Mouse (Mus musculus) right cerebral cortex, postnatal 14 days (tissue): ENCODE results near the gene Zfp143.
"Not testable (repeated sequence)": the region's sequence is repeated elsewhere in the genome, so short reads cannot be mapped to it uniquely, and the experiment has no call there.

ENCODE experiments used
- DNase-seq: peaks from one replicate; pipeline ENCODE4 v3.0.0; 2022

The Zfp143 gene

DNA sequence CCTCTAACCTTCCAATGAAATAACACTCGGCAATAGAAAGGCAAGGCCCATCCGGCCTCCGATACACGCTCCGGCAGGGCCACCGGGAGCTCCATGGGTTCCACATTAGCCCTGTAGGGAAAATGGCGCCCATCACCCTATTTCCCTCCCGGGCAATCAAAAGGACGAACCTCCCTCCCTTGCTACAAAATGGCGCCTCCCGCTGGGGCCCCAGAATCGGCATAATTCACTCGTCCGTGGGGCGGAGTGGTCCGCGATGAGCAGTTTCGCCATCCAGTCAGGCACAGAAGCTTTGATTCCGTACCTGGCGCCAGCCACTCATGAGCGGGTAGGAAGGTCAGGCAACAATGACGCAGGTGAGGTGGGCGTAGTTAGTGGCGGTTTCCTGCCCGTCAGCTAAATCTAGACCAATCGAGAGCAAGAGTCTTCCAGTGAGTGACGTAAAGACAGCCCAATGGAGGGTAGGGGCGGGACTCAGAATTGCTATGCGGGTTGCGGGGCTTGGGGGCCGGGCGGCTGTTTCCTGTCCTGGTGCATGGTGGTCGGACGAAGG is at the start of gene Zfp143:
Gene Zfp143, plus strand, starts transcription at position 19 of the 553 bp plus-strand sequence.
- DNase-seq: peak; percentile 100

- no peak for DNase-seq
These were observed 49.6 kb upstream of the Zfp143 start for GRCm38 (mm10) chr7:110011417-110011816.

GRCm38 (mm10) chr7:110014272-110014671 is 46.7 kb upstream of the Zfp143 start:
- no peak for DNase-seq

DNA sequence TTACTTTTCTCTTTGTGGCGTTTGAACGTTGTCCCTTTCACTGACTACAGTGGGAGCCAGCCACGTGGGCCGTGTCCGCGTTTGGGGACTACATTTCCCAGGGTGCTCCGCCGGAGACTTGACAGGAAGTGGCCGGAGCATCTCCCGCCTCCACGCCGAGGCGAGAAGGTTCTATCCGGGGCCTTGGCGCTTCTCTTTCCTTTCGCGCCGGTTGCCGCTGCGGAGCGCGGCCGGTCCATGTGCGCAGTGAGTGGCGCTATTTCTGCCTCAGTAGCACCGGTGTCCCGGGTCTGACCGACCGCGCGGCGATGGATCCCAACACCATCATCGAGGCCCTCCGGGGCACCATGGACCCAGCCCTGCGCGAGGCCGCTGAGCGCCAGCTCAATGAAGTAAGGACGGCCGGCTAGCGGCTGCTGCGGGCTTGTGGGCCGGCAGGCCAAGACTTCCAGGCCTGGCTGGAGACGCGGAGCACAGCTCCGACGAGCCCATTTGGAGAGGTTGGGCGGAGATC is 42.8 kb upstream of the Zfp143 start, which contains the start of gene Ipo7:
Gene Ipo7, plus strand, starts transcription at position 158 of the 514 bp plus-strand sequence.
- peak; percentile 90 for DNase-seq

DNA sequence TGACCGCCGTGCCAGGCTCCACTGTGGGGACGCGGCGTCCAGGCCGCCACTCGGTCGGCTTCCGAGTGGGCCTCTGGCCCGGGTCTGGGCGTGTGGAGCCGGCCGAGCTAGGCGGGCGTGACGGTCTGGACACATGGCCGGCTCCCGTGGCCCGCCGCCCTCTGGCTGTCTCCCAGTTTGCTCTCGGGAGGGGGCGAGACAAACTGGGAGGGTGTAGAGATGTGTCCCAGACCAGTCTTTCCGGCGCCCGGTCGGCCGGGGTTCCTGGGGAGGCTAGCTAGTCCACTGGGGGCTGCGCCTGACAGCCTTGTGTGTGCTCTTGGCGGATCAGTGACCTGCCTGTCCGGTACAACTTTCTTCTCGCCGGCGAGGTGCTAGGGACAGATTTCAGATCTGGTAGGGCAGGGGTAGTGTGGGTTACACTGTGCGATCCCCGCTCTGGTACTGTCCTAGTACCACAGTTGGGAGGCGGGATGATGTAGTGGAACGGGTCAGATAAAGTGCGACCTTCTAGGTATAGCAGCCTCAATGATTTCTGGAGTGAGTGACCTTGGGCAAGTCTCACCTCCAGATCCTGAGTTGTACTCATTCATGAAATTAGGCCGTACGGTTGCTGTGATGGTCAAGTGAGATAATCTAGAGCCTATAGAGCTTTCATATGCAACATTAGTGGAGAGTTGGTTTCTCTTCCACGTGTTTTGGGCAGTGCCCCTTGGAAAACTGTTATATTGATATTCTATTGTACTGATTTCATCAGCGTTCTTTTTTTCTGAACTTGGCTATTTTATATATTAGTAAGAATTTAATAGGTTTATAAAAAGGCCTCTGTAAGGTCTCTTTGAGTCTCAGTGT is 42.2 kb upstream of the Zfp143 start:
- DNase-seq: peak; percentile 46

GRCm38 (mm10) chr7:110023553-110023952 is 37.5 kb upstream of the Zfp143 start:
- no peak for DNase-seq

DNA sequence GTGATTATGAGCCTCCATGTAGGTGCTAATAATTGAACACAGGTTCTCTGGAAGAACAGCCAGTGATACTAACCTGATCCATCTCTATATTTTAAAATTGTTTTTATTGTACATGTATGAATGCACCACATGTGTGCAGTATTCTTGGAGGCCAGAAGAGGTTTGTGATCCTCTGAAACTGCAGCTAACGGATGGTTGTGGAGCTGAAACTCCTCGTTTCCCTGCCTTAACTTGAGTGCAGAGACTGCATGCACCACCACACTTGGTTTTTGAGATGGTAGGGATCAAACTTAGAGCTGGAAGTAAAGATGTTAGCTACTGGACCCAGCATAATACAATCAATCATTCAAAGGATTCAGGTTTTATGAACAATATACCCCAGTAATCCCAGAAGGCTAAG is 34.4 kb upstream of the Zfp143 start:
- DNase-seq: no peak

GRCm38 (mm10) chr7:110028826-110029225 is 32.2 kb upstream of the Zfp143 start:
- DNase-seq: no peak

- no peak for DNase-seq
These were observed 30.7 kb upstream of the Zfp143 start for GRCm38 (mm10) chr7:110030342-110030741.

- not testable (repeated sequence) for DNase-seq
These were observed 3.3 kb upstream of the Zfp143 start for GRCm38 (mm10) chr7:110057723-110058122.

DNA sequence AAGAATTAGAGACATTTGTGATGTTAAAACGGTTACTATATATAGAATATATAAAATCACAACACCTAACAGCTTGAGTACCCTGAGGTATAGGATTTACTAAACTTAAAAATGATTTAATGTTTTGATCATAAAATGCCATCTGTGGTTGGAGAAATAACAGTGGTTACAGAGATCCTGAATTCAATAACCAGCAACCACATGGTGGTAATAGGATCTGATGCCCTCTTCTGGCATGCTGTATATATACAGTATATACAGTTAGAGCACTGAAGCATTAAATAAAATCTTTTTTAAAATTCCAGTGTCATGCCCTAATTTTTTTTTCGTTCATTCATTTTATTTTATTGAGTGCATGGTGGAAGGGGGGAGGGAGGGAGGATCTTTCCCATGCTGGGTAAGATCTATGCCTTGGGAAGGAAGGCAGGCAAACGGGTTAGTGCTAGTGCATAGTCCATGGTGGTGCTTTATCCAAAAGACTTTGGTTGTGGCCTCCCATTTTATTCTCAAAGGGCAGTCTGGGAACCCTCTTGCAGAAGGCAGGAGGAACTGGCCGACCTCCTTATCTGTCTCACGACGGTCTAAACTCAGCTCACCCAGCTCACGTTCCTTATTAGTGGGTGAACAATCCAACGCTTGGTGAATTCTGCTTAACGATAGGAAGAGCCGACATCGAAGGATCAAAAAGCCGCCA is 1.8 kb upstream of the Zfp143 start:
- DNase-seq: no peak

GRCm38 (mm10) chr7:110060106-110060668 is 830 bp upstream of the Zfp143 start:
- no peak for DNase-seq

- DNase-seq: no peak
These were observed 283 bp upstream of the Zfp143 start for GRCm38 (mm10) chr7:110060669-110061198.

DNA sequence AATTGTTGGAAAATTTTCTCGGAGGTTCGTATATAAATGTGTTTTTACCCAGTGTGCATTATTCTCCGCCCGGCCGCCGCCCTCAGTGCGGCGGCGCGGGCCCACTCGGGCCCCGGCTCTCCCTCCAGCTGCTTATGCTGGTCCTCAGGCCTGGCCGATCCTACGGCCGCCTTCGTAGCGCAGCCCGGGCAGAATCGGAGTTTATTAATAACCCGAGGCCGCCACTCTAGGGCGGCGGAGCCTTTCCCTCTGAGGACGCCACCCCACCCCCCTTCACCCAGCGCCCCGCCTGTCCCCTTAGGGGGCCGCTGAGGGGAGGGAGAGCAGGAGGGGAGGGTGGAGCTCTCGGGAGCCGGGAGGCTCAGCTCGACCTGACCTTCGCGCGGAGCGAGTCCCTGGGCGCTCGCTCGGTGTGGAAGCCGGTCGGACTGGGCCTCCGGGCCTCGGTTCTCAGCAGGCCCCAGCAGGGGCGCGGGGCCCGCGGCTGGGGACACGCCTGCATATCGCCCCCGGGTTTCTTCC is 796 bp downstream of the Zfp143 start:
- peak; percentile 75 for DNase-seq

GRCm38 (mm10) chr7:110063731-110064130 is 2.7 kb downstream of the Zfp143 start:
- no peak for DNase-seq

- no peak for DNase-seq
These were observed 8.1 kb downstream of the Zfp143 start for GRCm38 (mm10) chr7:110069070-110069469.

GRCm38 (mm10) chr7:110078168-110078567 is 17.2 kb downstream of the Zfp143 start:
- no peak for DNase-seq

DNA sequence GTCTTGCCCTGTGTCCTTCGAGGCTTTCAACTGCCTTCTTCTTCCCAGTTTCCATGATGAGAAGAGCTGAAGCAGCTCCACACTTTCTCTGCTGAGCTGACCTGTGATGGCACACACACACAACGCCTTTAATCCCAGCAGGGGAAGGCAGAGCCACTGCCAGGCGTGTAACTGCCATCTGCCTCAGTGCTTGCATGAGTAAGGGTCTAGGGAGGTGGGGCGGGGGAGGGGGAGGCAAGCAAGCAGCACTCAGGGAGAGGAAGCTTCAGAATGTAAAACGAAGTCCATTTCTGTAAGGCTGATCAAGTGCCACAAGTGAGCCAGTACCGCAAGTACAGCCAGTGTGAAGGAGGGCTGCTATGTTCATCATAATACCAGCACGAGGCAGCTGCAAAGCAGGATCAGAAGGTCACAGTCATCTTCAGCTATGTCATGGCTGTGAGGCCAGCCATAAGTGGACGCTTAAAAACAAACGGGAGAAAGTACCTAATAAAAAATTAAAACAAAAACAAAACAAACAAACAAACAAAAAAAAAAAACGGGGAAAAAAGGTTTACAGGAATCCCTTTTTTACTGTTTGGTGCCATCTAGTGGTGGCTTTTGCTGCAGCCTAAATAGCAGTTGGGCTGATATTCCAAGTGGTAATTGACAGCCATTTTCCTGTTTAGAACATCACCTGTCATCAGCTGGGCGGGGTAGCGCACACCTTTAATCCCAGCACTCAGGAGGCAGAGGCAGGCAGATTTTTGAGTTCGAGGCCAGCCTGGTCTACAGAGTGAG is 22.6 kb downstream of the Zfp143 start:
- peak; percentile 60 for DNase-seq

- DNase-seq: no peak
These were observed 24.2 kb downstream of the Zfp143 start for GRCm38 (mm10) chr7:110085217-110085616.

DNA sequence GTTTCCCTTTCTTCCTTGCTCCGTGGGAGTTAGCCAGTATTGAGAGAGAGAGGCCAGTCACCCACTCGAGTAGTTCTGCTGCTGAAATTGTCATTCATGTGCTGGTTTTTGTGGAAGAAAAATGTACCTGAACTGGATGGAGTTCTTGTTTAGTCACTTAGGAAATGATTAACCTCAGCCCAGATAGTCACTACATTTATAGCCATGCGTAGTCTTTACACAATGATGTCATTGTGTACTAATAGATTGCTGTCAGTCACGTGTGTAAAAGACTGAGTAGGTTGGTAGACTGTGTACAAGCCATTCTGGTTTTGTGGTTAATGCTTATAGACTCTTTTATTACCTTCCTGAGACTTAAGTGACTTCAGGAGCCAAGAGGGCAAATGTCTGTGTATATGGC is 26.9 kb downstream of the Zfp143 start:
- DNase-seq: no peak

DNA sequence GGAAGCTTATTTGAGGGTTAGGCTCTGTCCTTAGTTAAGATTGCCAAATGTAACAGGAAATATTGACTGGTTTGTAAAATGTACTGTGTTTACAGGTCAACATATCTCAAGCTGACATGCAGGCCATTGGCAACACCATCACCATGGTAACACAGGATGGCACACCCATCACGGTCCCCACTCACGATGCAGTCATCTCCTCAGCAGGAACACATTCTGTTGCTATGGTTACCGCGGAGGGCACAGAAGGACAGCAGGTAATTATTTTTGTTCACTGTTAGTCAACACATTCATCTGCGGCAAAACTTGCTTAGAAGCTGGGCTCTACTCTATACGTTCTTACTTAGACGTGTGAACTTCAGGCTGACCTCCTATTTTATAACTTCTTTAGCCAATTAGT is 30.7 kb downstream of the Zfp143 start:
- DNase-seq: peak; percentile 38

DNA sequence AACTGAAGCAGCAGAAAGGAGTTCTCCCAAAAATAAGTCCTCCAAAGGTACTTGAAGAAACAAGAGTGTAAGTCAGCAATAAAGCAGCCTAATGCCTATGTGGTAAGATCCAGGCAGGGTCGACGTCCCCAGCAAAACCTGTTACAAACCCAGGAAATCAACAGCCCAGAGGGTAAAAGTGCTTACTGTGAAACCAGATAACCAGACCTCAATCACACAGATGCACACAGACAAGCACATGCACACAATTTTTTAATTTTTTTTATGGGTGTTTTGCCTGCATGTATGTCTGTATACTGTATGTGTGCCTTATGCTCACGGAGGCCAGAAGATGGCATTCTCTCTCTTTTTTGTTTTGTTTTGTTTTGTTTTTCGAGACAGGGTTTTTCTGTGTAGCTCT is 35.3 kb downstream of the Zfp143 start:
- no peak for DNase-seq
